Mouse (Mus musculus) T-helper 1 cell (primary cell): ENCODE results near the gene Zswim9.

Experiments used
- in situ Hi-C: fragments of 300-600 bp; cut with MboI, MseI; formaldehyde crosslinking; loops from one replicate; pipeline ENCODE4 v1.15.1; 2025; ENCODE audit warnings: high pct_unique_total_duplicates

Gene Zswim9

GRCm38 (mm10) chr7:13271704-13272103 is 6.8 kb downstream of the Zswim9 start:
- in situ Hi-C loops = loop anchor here (5.0 to 25.0 kb wide), 3 partner anchors 214 to 809 kb away; no protein-coding TSS in a partner anchor

- in situ Hi-C loops = loop anchor here (25.0 kb wide), 1 partner anchor 807 kb away; no protein-coding TSS in a partner anchor
Observed at GRCm38 (mm10) chr7:13269394-13269793, 9.1 kb downstream of the Zswim9 start.

GRCm38 (mm10) chr7:13268749-13269260 is 9.7 kb downstream of the Zswim9 start:
- in situ Hi-C loops = loop anchor here (25.0 kb wide), 1 partner anchor 807 kb away; no protein-coding TSS in a partner anchor

GRCm38 (mm10) chr7:13264396-13264795 is 14.1 kb downstream of the Zswim9 start:
- in situ Hi-C loops = loop anchor here (25.0 kb wide), 1 partner anchor 802 kb away; no protein-coding TSS in a partner anchor

- in situ Hi-C loops = loop anchor here (25.0 kb wide), 1 partner anchor 802 kb away; no protein-coding TSS in a partner anchor
Observed at GRCm38 (mm10) chr7:13263851-13264250, 14.7 kb downstream of the Zswim9 start.

GRCm38 (mm10) chr7:13260746-13261700 is 17.5 kb downstream of the Zswim9 start:
- in situ Hi-C loops = loop anchor here (25.0 kb wide), 1 partner anchor 799 kb away; no protein-coding TSS in a partner anchor

GRCm38 (mm10) chr7:13212720-13213119 is 65.8 kb downstream of the Zswim9 start, which contains the start of gene Vmn1r89:
Gene Vmn1r89, plus strand, starts transcription at chr7:13213020.
- in situ Hi-C loops = no loop called here
